Mouse (Mus musculus): ENCODE data around the gene Galns. TPM values are rescaled to one million over a fixed set of nuclear protein-coding genes. Genes with fewer than 3 reads are reported as not detected.
A peak's percentile ranks its signal among the peaks of the same experiment; 100 is the strongest.
"Not testable (repeated sequence)": the region's sequence is repeated elsewhere in the genome, so short reads cannot be mapped to it uniquely, and the experiment has no call there.

Gene Galns
- polyA plus RNA-seq, 1 experiment from 2014 or later, result 8.0 TPM

DNA sequence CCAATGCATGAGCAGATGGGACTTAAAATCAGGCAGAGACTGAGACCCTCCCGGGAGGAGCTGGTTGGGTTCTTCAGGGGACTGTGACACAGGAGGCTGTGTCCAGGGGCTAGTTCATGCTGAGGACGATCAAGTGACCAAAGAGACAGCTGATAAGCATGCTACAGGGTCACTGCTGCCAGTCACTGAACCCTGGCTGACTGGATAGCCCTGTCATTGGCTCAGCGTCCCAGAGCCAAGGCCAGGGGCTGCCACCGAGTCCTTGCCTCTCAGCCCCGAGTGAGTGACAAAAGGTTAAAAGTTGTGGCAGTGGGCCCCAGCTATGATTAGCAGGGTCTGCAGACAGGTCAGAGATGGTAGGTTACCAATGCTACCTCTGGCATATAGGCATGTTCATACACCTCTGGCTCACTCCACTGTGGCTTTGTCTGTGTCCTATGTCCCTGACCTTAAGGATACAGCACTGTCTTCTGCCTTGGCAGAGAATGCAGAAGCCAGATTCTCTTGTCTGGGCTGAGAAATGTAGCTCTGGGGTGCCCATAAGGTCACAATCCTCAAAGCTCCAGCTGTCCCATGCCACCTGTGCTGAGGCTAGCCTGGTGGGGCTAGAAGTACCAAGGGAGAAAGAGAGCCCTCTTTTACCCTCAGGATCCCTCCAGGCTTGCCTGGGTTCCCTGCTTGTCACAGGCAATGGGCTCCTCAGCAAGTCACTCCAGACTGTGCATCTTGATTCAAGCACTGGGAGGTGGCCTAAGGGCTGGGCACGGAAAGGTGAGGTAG lies 33.1 kb upstream of the Galns start:
- H3K4me1 ChIP-seq (replicated peaks), result peaks cover 38% of the 10 kb centered on the region
- no peak overlapping the region for H3K4me3 ChIP-seq
- H3K9ac ChIP-seq, result no peak overlapping the region
- no peaks in the 10 kb centered on the region for H3K36me3 ChIP-seq
- no peaks in the 10 kb centered on the region for H3K9me3 ChIP-seq (replicated peaks)
- no peak overlapping the region for H3K27ac ChIP-seq
- H3K4me2 ChIP-seq, result no peak overlapping the region
- no peak for ATAC-seq (replicated peaks; ENCODE audit: insufficient number of reproducible peaks, insufficient read depth, low FRiP score, low read depth)
- WGBS, result 64% methylated on average over 6 of the region's 6 CpGs
- no peaks in the 10 kb centered on the region for H3K27me3 ChIP-seq

DNA sequence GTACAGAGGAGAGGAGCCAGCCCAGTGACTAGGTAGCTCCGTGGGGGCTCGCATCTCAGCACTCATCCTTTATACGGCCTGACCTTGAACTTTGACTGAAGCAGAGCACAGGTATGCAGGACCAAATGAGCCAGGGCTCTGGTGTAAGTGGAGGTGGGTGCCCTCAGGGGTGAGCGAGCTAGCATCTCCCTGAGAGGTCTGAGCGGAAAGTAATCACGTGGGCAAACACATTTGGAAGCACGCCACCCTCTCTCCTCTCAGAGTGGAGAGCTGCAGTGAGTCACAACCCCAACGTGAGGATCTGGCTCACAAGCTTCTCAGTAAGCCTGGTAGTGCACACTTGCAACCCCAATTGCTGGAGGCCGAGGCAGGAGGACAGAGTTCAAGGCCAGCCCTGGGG lies 30.8 kb upstream of the Galns start:
- H3K9ac ChIP-seq, result no peak overlapping the region
- H3K4me2 ChIP-seq, result no peak overlapping the region
- peaks cover 53% of the 10 kb centered on the region for H3K4me1 ChIP-seq (replicated peaks)
- no peaks in the 10 kb centered on the region for H3K9me3 ChIP-seq (replicated peaks)
- H3K27ac ChIP-seq, result no peak overlapping the region
- no peaks in the 10 kb centered on the region for H3K27me3 ChIP-seq
- ATAC-seq (replicated peaks; ENCODE audit: insufficient number of reproducible peaks, insufficient read depth, low FRiP score, low read depth), result peak; percentile 21; the same call in 1 of the 2 replicates
- no peaks in the 10 kb centered on the region for H3K36me3 ChIP-seq
- 34% methylated on average over 9 of the region's 9 CpGs for WGBS
- H3K4me3 ChIP-seq, result no peak overlapping the region

DNA sequence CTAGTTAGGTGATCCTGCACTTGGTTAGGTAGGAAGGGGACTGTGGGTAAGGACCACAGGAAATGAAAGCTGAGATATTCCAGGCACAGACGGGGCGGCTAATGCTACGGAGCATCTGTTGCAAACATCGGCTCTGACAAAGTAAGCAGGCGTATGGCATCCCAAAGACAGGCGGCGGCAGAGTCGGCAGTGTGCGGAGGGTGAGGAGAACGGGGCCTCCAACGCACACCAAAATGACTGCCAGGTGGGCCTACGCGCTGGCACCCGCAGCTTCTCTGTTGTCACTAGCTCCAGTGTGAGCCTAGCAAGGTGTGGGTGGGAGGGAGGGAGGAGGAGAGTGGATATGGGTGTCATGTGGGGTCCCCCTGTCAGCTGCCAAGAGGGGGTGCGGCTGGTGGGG lies 30.1 kb upstream of the Galns start:
- Histone ChIP-seq H3K9ac (no peak overlapping the region), H3K4me1 (replicated peaks) (peaks cover 53% of the 10 kb centered on the region), H3K9me3 (replicated peaks) (no peaks in the 10 kb centered on the region), H3K27ac (no peak overlapping the region), H3K4me3 (no peak overlapping the region), H3K27me3 (no peaks in the 10 kb centered on the region), H3K36me3 (no peaks in the 10 kb centered on the region), H3K4me2 (no peak overlapping the region)
- ATAC-seq (replicated peaks; ENCODE audit: insufficient number of reproducible peaks, insufficient read depth, low FRiP score, low read depth), result no peak
- 80% methylated on average over 15 of the region's 15 CpGs for WGBS

DNA sequence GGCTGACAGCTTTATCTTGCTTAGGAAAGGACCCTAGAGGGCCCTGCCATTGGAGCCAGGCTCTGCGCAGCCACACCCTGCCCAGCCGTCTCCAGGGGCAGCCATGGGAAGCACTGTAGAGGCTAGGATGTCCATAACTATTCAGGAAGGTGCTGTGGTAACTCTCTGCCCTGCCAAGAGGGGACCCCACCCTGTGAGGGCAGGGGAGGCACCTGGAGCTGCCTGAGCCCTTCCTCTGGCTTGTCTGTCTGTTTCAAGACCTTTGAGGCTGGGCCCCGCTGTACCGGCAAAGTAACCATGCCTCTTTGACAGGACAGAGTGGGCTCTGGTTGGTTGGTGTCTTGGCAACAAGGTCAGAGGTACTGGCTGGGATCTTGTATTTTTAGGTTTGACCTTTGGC lies 29.6 kb upstream of the Galns start:
- no peak overlapping the region for H3K4me2 ChIP-seq
- no peak overlapping the region for H3K4me3 ChIP-seq
- no peaks in the 10 kb centered on the region for H3K36me3 ChIP-seq
- 72% methylated on average over 4 of the region's 4 CpGs for WGBS
- H3K4me1 ChIP-seq (replicated peaks), result peaks cover 51% of the 10 kb centered on the region
- no peaks in the 10 kb centered on the region for H3K27me3 ChIP-seq
- ATAC-seq (replicated peaks; ENCODE audit: insufficient number of reproducible peaks, insufficient read depth, low FRiP score, low read depth), result no peak
- no peak overlapping the region for H3K9ac ChIP-seq
- no peaks in the 10 kb centered on the region for H3K9me3 ChIP-seq (replicated peaks)
- no peak overlapping the region for H3K27ac ChIP-seq

DNA sequence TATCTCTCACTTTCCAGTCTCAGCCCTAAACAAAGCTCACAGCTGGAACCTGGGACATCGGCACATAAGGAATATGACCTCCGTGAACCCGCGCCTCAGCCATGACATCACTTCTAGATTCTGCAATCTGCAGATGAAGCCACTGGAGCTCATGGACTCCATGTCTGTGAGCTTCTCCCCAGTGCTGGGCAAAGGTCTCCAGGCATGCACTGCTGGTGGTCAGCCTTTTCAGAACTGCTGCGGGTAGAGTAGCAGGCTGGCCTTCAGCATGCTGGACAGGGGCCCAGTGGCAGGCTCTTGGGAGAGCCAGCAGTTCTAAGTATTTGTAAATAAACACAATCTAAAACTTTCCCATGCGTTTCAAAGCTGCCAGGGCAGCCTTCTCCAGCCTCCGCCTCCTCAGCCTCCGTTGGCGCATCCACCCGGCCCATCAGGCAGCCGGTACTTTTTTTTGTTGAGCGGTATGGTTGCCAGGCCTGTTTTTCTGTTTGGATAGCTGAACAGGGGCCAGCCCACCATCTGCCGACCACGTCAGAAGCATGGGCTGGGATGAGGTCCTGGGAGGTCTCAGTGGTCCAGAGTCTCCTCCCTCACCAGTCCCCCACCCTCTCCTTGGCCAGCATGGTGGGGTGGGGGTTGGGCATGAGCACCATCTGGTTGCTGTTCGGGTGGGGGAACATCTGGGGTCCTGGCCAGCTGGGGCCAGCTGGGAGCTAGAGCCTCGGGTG lies 28.4 kb upstream of the Galns start:
- 46% methylated on average over 16 of the region's 16 CpGs for WGBS
- ATAC-seq (replicated peaks; ENCODE audit: insufficient number of reproducible peaks, insufficient read depth, low FRiP score, low read depth), result no peak; the same call in 1 of the 2 replicates
- 0 out of 2 replicates have a peak, but pooled peaks cover 2% of the 10 kb centered on the region for H3K36me3 ChIP-seq

DNA sequence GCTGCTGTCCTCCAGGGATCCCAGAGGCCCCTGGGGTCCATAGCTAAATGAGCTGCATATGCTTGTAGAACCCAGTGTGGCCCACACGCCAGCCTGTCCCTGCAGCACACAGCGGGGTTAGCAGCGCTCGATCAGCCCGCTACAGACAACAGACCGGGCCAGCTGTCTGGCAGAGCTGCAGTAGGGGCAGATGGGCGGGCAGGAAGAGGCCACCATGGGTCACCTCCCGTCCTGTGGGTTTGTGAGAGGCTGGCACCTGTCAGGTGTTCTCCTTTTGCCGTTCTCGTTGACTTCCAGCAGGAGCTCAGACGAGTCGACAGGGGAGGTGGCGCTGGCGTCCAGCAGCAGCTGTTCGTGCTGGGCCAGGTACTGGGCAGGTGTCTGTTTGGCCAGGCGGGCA lies 27.3 kb upstream of the Galns start:
- H3K9me3 ChIP-seq (replicated peaks), result no peaks in the 10 kb centered on the region
- H3K4me3 ChIP-seq, result no peak overlapping the region
- H3K9ac ChIP-seq, result no peak overlapping the region
- no peak overlapping the region for H3K27ac ChIP-seq
- 81% methylated on average over 16 of the region's 16 CpGs for WGBS
- H3K36me3 ChIP-seq, result 0 out of 2 replicates have a peak, but pooled peaks cover 2% of the 10 kb centered on the region
- no peak overlapping the region for H3K4me2 ChIP-seq
- ATAC-seq (replicated peaks; ENCODE audit: insufficient number of reproducible peaks, insufficient read depth, low FRiP score, low read depth), result no peak
- H3K27me3 ChIP-seq, result no peaks in the 10 kb centered on the region
- peaks cover 53% of the 10 kb centered on the region for H3K4me1 ChIP-seq (replicated peaks)

More for the DNA sequence above, 28.4 kb upstream of the Galns start:
- H3K4me1 ChIP-seq (replicated peaks), result peaks cover 53% of the 10 kb centered on the region
- H3K4me2 ChIP-seq, result no peak overlapping the region
- H3K9ac ChIP-seq, result no peak overlapping the region
- no peaks in the 10 kb centered on the region for H3K9me3 ChIP-seq (replicated peaks)
- no peak overlapping the region for H3K27ac ChIP-seq
- H3K27me3 ChIP-seq, result no peaks in the 10 kb centered on the region
- H3K4me3 ChIP-seq, result no peak overlapping the region

DNA sequence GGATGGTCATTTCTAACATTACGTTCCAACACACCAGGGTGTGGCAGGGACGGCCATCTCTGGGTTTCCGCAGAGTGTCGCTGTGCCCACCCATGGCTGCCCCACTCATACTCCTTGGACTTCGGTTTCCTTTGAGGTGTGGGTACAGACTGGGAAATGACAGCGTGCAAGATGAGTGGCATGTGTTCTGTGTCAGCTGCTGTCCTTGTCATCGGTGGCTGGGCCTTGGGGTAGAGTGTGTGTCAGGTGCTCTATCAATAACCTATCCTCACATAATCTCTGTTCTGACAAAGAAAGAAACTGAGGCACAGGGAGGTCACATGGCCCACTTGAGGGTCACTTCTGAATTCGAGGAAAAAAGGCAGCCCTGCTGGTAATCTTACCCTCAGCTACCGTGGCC lies 26.0 kb upstream of the Galns start:
- H3K9me3 ChIP-seq (replicated peaks), result no peaks in the 10 kb centered on the region
- H3K27me3 ChIP-seq, result no peaks in the 10 kb centered on the region
- H3K4me3 ChIP-seq, result no peak overlapping the region
- H3K27ac ChIP-seq, result no peak overlapping the region
- ATAC-seq (replicated peaks; ENCODE audit: insufficient number of reproducible peaks, insufficient read depth, low FRiP score, low read depth), result no peak
- peaks cover 47% of the 10 kb centered on the region for H3K4me1 ChIP-seq (replicated peaks)
- no peak overlapping the region for H3K9ac ChIP-seq
- whole genome bisulfite sequencing, result 78% methylated on average over 9 of the region's 9 CpGs
- H3K36me3 ChIP-seq, result 0 out of 2 replicates have a peak, but pooled peaks cover 6% of the 10 kb centered on the region
- H3K4me2 ChIP-seq, result no peak overlapping the region; the same call in 1 of the 2 replicates

DNA sequence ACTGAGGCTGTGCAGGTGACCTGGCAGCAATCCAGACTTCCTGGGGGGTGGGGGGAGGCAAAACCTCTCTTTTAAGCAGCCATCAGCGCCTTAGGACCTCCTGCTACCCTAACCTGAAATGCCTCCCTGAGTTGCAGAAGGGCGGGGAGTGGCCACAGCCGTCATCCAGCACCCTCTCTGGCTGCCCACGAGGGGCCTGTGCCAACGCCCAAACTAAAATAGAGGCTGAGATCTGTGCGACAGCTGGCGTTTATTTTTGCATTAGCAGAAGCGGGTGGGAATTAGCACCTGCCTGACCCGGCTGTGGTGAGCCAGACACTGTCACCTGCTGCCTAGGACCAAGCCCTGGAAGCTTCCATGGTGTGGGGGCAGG lies 25.5 kb upstream of the Galns start:
- Histone ChIP-seq H3K27me3 (no peaks in the 10 kb centered on the region), H3K4me2 (no peak overlapping the region; the same call in 1 of the 2 replicates), H3K9ac (no peak overlapping the region), H3K4me1 (replicated peaks) (peaks cover 43% of the 10 kb centered on the region), H3K4me3 (no peak overlapping the region), H3K27ac (no peak overlapping the region), H3K9me3 (replicated peaks) (no peaks in the 10 kb centered on the region), H3K36me3 (0 out of 2 replicates have a peak, but pooled peaks cover 6% of the 10 kb centered on the region)
- 47% methylated on average over 9 of the region's 9 CpGs for WGBS
- ATAC-seq (replicated peaks; ENCODE audit: insufficient number of reproducible peaks, insufficient read depth, low FRiP score, low read depth), result peak; percentile 49

DNA sequence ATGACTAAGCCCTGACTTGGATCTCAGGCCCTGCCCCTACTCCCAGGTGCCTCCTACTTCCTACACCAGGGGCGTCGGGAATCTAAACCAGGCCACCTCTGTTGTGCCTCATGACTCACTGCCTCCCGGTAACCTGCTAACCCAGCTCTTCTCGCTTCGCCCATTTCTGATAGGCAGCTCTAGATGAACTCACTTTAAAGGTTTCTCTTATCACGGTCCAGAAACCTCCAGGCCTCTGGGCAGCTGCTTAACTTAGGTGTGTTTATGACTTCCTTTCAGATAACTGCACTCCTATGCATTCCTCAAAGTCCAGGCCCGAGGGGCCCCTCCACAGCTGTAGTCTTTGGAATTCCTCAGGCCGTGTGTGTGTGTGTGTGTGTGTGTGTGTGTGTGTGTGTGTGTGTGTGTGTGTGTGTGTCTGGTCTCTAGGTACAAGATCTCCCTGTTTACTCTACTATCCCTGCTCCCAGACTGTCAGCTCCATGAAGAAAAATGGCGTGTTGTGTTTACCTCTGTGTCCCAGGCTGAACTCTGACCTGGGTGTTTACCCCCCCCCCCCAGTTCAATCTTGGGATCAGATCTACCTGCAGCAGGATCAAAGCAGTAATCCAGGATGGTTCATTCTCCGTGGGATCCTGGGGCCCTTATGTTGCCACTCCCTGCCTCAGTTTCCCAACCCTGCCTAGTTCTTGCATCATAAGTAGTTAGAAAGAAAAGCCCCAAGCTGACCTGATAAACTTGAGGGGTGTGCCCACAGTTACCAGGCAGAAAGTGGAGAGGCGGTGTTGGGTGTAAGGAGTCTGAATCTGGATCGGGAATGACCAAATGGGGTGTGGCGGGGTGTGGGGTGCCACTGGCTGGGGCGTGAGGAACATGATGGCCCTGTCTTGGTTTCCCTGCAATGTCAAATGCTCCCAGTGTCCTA lies 24.9 kb upstream of the Galns start:
- no peaks in the 10 kb centered on the region for H3K27me3 ChIP-seq
- no peak overlapping the region for H3K9ac ChIP-seq
- 42% methylated on average over 14 of the region's 14 CpGs for WGBS
- ATAC-seq (replicated peaks; ENCODE audit: insufficient number of reproducible peaks, insufficient read depth, low FRiP score, low read depth), result no peak; the same call in 1 of the 2 replicates
- H3K9me3 ChIP-seq (replicated peaks), result no peaks in the 10 kb centered on the region
- no peak overlapping the region for H3K27ac ChIP-seq
- H3K4me1 ChIP-seq (replicated peaks), result peaks cover 39% of the 10 kb centered on the region
- 0 out of 2 replicates have a peak, but pooled peaks cover 6% of the 10 kb centered on the region for H3K36me3 ChIP-seq
- H3K4me2 ChIP-seq, result no peak overlapping the region
- H3K4me3 ChIP-seq, result no peak overlapping the region

DNA sequence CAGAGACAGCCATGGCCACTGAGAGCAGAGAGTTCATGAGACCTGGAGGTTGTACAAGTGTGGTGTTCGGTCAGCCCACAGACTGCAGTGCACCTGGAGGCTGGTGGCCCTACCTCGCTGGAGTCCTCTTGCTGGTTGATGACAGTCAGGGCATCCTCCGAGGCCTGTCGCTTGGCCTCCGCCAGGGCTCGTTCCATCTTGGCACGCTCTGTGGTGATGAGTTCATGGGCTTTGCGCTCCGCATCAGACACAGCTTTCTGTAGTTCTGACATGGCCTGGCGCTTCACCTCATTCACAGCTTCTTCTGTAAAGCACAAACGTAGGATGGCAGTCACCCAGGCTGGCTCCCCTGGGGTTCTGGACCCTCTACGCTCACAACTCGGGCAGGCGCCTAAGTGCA lies 21.9 kb upstream of the Galns start:
- Histone ChIP-seq H3K27me3 (no peaks in the 10 kb centered on the region), H3K4me1 (replicated peaks) (peaks cover 28% of the 10 kb centered on the region), H3K9ac (no peak overlapping the region), H3K36me3 (0 out of 2 replicates have a peak, but pooled peaks cover 6% of the 10 kb centered on the region), H3K27ac (no peak overlapping the region), H3K4me3 (no peak overlapping the region), H3K9me3 (replicated peaks) (no peaks in the 10 kb centered on the region), H3K4me2 (no peak overlapping the region)
- 93% methylated on average over 14 of the region's 14 CpGs for WGBS
- ATAC-seq (replicated peaks; ENCODE audit: insufficient number of reproducible peaks, insufficient read depth, low FRiP score, low read depth), result no peak

DNA sequence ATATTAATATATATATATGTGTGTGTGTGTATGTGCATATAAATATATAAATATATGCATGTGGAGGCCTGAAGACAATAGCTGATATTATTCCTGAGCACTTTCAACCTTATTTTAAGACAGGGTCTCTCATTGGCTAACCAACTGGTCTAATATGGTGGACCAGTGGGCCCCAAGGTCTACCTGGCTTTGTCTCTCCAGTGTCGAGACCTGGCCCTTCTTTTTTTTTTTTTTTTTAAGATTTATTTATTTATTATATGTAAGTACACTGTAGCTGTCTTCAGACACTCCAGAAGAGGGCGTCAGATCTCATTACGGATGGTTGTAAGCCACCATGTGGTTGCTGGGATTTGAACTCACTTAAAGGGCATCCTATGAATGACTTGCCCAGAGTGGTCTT lies 20.9 kb upstream of the Galns start:
- not testable (repeated sequence) for H3K27ac ChIP-seq; H3K9ac ChIP-seq; H3K4me3 ChIP-seq; H3K27me3 ChIP-seq; ATAC-seq (replicated peaks; ENCODE audit: insufficient number of reproducible peaks, insufficient read depth, low FRiP score, low read depth); H3K36me3 ChIP-seq; H3K4me2 ChIP-seq; H3K9me3 ChIP-seq (replicated peaks)
- WGBS, result 82% methylated on average over 3 of the region's 3 CpGs
- H3K4me1 ChIP-seq (replicated peaks), result peaks cover 21% of the 10 kb centered on the region
